Mouse (Mus musculus) ZHBTc4 (cell line): ENCODE measurements around the gene Gm20388.
"Not testable (repeated sequence)": the region's sequence is repeated elsewhere in the genome, so short reads cannot be mapped to it uniquely, and the experiment has no call there.

Experiments
- DNase-seq: peaks from one replicate; pipeline ENCODE4 v3.0.0-alpha.2; 2011; ENCODE audit warnings: low read depth, low spot score

Gm20388 gene

DNA sequence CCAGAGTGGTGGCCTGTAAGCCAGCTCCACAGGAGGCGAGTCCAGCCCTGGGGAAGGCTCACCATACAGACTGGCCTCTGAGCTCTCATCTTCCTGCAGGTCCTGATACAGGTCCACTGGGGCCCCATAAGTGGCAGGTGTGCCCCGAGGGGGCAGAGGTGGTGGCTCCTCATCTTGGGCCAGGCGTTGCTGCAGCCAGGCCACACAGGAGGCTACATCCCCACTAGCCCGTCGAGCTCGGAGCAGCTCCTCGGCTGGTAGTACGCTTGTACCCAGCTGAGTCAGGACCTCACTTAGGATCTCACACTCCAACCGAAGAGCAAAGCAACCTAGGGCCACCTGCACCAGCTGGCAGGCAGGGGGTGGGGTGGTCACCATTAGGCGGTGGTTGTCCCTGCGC lies 3323.1 kb downstream of the Gm20388 start:
- no peak for DNase-seq

DNA sequence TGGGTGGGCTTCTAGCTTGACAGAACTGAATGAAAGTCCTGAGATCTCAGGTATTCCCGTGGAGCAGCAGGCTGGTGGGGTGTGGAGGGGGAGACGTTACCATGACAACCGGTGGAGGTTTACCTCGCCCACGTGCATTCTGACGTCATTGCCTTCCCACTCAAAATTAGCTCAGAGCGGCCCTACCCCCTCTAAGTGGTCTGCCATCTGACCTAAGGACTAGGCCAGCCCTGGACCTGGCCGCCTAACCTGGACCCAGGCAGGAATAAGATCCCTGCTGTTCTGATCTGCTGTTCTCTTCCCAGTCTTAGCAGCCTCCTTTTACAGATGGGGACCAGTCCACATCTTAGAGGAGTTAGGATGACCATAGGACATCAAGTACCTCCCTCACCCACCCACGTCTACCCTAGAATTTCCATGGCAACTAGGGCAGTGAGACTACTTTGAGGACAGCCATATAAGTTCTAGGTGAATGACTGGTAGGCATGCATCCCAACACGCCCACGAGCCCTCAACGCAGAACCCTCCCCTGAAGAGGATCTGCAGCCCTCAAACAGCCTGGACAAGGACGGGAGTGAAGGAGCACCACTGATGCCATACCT lies 3324.4 kb downstream of the Gm20388 start:
- DNase-seq: peak; percentile 40

DNA sequence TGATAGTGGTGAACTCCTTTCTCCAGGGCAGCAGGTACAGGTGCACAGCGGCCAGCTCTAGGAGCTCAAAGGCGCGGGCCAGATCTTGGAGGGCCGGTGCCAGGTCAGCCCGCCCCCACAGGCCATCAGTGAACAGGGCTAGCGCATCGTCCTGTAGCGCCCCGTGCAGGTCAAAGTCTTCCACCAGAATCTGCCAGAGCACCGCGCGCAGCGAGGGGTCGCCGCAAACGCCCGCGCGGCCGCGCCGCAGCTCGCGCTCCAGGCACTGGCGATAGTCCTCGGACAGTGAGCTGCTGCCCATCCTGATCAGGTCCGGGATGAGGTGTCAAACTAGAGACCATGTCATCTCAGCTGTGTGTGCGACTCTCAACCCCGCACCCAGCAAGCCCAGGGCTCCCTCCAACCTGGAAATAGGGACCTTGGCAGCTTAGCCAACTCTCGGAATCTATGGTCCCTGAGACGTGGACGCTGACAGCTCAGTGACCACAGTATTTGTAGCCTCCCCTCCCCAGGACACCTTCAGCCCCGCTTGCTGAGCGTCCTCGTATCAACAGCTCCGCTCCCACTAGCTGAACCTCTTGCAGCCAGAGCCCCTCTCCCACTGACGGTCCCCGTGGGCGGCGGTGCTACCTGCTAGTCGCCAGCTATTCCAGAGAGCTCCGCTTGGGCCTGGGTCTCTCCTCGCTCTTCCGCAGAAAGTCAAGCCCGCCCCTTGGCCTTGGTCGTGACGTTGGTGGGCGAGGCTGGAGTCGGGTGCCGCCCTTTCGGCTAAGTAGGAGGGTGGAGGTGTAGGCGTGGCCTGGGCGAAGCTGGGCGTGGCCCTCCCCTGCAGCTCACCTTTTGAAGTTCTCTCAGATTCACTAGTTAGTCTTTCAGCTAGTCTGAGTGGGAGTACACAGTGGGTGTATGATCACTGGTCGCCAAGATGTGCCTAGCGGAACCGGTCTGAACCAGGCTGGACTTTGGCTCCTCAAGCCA lies 3325.2 kb downstream of the Gm20388 start, which contains the start of gene Spata2l:
Gene Spata2l, minus strand, starts transcription at position 714 of the 978 bp plus-strand sequence.
- DNase-seq: peak; percentile 98

DNA sequence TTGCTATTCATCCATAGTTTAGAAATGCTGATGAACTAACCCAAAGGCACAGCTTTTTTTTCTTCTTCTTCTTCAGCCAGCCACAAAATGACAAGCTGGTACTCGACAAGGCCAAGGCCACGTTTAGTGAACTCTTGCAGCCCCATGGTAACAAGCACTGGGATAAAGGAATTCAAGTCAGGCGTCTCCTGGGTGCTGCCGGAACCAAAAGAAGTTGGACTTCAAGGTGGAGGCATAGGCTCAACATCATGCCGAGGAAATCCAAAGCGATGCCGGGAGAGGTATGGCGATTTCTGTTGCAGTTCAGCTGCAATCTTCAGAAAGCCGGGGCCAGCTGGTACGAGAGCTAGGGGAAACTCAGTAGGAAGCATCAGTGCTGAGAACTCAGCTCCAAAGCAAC lies 3328.8 kb downstream of the Gm20388 start:
- DNase-seq: no peak

DNA sequence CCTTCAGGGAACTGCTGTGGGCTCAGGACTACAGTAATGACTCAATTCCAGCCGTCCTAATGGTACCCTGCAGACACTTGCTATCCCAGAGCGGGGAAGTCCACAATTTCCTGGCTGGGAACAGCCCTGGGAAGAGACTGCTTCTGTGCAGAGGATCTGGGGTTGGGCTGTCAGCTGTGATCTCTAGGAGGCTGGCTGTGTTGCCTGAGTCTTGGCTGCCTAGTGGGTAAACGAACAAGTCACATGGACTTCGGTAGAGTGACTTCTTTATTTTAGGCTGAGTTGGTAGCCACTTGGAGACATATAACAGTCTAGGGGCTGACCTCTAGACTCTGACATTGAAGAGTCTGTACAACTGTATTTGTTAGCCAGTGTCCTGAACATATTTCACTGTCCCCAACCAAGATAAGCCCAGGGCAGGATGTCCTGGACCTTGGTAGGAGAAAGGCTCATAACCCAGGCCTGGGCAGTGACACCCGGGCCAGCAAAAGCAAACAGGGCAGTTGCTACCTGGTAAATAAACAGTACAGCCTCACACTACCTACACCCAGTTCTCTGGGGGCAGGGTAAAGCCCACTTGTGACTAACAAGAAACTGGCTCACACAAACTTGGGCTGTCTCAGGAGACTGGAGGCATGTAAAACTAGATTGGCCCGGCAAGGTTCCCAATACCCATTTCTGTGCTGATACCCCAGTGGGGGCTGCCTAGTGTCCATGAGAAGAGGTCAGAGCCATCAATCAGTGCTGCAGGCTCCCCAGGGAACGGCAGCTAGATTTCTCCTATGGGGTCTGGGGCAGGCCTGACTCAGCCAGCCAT lies 3331.7 kb downstream of the Gm20388 start:
- no peak for DNase-seq

DNA sequence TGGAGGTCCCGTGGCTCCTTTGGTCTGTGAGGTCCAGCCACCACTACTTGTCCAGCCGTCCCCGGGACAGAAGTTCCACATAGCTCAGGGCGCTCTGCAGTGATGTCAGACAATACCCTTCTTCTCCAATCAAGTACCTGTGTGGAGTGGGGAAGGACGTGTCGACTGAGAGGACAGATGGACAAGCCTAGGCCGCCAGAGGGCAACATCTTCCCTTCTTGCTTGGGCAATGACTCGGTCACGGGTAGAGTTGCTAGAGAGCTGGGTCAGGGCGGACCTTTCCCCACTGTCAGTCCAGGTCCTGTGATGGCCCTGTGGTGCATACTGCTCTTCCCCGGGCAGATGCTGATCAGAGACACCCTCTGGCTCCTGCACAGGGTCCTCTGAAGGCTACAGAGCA lies 3332.4 kb downstream of the Gm20388 start:
- no peak for DNase-seq

DNA sequence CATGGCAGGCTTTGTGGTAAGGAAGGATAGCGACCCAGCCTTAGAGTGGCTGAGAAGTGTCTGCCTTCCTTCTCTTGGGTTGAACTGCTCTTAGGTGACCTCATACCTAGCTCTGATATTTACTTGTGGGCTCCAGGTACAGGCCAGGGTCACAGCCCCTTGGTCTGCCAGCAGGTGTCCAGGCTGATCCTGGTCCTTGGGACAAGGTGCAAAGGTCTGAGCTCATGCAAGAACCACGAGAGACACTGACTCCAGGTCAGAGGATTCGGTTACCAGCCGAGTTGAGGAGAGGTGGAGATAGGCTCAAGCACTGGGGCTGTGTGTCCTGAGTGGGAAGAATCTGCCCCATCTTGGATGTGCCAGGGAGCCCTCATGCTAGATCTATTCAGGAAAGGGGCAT lies 3333.7 kb downstream of the Gm20388 start:
- DNase-seq: no peak

DNA sequence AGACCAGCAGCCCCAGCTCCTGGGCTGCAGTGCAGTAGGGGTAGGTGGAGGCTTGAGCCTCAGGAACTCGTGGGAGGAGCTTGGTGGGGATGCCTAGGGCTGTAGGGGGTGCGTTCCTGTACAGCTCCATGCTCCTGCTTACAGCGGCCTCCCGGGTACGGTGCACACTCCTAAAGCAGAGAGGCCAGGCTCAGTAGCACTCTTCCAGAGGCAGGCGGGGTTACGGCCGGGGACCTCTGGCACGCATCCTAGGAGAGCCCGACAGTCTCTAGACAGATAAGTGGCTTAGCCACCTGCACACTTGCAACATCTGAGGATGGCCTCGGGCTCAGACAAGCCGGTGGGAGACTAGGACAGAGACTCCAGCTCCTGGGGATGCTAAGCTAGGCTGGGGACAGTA lies 3334.9 kb downstream of the Gm20388 start:
- no peak for DNase-seq

DNA sequence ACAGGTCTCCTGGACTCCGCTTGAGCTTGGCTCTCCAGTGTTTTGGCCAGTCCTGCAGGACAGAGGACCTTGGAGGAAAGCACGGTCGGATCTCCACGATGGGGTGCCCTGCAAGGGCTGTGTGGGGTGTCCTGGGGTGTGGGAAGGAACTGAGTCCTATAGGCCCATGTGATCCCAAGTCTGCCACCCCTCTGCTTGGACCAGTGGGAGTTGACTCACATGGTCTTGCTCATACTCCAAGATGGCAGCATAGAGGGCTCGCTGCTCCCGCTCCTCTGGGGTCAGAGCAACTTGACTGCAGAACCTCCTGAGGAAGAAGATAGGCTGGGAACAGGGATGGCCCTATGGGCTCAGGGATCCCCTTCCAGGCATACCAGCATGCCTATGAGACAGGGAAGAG lies 3337.1 kb downstream of the Gm20388 start:
- DNase-seq: no peak

DNA sequence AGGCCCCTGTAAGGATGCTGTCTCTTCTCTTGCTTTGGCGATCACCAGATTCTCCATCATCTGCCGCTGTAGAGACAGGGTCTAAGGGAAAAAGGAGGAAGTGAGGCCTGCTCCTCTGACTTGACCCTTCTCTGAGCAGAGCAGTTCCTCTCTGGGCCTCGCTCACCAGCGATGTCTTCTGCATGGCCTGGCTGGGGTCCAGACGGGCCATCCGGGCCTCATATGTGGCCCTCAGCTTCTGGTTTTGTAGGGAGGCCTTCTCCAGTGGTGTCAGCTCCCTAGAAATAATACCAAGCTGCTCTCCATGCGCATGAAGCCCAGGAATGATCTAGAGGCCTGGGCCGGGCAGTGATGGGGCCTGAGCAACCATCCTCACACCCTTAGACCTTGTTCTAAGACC lies 3338.0 kb downstream of the Gm20388 start:
- no peak for DNase-seq

DNA sequence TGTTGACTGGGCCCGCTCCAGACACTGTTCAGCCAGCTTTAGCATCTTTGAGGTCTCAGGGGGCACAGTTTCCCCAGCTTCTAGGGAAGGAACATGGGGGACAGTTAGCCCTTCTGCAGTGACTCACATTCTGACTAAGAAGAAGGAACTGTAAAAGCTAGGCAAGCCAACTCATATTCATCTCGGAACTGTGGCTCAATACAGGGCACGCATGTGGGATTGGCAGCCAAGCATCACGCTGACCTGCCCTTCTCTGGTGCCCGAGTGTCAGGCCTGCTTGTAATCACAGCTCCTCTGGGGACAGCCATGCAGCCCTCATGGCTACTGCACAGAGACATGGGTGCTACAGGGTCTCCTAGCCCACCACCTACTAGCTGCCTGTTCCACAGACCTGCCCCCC lies 3340.3 kb downstream of the Gm20388 start:
- DNase-seq: no peak

DNA sequence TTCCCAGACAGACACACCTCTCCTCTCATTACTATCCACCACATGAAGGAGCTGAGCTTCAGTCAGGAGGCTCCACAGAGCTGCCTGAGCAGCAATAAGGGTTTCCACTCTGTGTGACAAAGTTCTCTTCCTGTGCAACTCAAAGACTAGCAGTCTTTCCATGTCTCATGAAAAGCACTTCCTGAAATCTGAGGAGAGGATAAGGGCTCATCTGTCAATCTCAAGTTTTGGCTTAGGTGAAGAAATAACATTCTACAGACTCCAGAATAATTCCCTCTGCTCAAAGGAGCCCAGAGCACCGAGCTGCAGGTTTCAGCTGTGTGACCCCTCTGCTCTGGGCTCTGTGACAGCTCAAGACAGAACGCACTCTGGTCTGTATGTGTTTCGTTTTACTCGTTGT lies 3342.3 kb downstream of the Gm20388 start:
- DNase-seq: no peak

DNA sequence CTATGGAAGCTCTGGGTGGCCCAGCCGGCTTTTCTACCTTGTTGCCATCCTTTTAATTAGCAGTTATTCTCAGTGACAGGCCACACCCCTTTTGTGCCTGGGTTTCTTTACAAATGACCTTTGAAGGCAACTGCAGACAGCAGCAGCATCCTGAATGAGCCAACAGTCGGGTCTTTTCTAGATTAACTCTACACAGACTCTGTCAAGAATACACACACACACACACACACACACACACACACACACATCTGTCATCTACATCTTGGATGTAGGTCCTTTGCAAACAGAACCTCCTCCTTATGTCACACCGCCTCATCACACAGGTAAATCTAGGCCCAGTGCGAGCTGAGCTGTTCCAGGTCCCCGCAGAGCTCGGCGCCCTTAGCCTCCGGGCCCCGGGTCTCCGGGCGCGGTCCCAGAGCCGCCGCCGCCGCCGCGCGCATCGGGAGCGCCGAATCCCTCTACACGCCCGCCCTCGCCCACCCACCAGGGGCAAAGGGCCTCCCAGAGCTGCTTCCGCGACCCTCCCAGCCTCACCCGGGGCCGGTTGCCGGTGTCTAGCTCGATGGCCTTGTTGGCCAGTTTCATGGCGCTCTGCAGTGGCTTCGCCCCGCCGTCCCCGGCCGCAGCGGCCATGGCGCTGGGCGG lies 3342.9 kb downstream of the Gm20388 start:
- no peak for DNase-seq

DNA sequence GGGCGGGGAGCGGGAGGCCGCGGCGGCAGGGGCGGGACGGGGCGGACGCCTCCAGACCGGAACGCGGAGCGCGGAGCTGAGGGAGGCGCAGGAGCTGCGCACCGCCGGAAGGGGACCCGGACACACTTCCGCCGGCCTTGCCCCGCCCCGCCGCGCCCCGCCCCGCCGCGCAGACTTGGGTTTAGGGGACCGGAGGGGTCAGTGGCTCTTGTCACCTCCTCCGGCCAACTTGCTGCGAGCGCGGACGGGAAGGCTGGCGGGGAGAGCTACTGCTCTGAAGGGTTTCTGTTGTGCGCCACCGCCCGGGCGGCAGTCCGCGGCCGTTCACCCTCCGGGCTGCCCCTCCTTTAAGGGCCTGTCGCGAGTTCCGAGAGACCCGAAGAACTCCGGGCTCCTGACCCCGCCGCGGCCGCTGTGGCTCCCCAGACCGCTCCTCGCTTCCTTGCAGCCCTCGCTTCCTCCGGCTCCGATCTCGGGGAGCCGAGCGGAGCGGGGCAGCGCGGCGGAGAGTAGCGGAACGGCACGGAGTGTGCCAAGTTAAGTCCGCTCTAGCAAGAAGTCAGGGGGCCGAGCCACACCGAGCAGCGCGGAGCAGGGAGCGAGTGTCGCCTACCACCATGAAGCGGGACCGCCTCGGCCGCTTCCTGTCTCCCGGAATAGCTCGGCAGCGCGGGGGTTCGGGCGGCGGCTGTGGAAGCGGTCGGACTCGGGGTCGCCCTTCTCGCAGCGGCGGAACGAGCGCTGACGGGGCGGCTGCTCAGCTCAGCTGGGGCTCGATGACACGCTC lies 3343.7 kb downstream of the Gm20388 start, which contains the start of the genes Zfp276 and Vps9d1:
Gene Zfp276, plus strand, starts transcription at position 97 of the 787 bp plus-strand sequence.
Gene Vps9d1, minus strand, starts transcription at position 250 of the 787 bp plus-strand sequence.
- DNase-seq: peak; percentile 90

DNA sequence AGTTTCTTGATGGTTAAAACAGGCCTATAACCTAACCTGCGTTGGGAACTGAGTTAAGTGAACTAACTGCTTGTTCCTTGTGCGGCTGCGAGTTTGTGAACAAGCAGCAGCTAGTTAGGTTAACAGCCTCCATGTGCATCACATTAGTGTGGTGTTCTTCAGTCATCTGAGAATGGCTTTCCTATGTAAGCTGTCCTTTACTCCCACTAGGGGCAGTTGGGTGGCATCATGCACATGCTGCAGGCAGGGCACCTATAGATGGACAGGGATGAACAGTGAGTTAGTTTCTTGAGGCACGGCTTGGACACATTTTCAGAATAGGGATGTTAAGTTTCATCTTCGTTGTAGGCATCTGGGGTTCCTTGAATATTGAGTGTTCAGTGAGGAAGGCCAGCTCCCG lies 3344.5 kb downstream of the Gm20388 start:
- DNase-seq: no peak

DNA sequence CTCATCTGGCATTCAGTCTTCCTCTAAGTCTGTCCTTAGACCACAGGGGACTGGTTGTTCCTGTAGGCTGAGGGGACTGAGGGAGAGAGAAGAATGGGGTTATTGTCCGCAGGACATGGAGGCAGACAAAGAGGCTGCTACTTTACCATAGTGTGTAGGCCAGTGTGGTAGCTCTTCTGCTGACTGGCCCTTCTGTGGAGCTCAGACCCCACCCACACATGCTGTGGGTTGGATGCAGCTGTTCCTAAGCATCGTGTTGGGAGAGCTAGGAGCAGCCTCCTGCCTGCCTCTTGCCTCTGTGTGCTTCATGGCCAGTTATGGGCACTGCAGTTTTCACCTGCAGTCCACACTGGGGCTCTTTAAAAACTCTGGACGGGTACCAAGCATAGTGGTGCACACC lies 3346.5 kb downstream of the Gm20388 start:
- DNase-seq: no peak

DNA sequence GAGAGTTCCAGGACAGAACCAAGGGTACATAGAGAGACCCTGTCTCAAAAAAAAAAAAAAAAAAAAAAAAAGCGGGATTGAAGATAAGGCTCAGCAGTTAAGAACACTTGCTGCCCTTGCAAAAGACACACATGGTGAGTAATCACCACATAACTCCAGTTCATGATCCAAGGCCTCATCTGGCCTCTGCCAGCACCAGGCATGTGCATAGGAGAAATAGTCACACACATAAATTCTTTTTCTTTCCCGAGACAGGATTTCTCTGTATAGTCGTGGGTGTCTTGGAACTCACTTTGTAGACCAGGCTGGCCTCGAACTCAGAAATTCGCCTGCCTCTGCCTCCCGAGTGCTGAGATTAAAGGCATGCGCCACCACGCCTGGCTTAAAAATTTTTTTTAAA lies 3347.0 kb downstream of the Gm20388 start:
- DNase-seq: not testable (repeated sequence)

DNA sequence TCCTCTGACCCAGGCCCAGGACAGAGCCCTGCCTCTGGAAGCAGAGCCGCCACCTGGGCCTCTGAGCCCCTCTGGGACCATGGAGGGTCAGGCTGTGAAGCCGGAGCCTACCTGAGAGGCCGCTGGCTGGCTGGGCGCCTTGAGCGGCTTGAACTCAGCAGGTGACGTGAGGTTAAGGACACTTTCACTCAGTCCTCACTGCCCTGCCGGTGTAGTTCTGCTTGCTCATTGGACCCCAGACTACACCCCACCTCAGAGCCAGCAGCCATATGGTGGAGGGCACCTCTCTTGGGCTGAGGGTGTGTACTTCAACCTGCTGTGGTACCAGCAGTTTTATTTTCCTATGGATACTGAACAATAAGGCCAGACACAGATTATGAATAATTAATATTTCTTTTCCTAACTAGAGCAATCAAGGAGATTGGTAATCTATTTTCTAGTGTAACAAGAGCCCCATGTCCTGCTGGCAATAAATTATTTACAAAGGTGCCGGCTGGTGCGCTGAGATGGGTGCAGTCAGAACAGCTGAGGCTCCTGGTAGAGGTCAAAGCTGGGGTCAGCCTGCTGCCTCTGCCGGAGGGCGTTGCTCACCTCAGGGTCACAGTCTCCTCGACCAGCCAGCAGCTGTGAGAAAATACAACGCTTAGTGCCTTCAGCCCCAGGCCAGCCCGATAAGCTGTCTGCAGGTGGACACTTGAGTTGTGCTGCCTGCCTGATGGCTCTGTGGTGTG lies 3357.4 kb downstream of the Gm20388 start:
- DNase-seq: peak; percentile 50

DNA sequence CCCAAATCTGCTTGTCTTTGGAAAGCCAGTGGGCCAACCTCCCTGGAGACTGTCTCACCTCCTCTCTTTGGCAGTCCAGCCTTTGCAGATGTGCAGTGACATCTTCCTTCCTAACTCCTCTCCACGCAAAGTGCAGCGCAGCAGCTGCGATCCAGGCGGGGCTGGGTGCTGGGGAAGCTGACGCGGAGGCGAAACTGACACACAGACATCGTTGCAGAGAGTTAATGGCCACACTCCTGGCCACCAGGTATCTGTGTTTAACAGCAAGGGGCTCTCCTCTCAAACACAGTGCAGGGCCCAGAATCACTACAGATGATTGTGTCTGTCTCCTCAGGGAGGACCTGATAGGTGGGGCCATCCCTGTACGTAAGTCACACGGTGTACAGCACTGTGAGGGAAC lies 3360.5 kb downstream of the Gm20388 start:
- DNase-seq: no peak

DNA sequence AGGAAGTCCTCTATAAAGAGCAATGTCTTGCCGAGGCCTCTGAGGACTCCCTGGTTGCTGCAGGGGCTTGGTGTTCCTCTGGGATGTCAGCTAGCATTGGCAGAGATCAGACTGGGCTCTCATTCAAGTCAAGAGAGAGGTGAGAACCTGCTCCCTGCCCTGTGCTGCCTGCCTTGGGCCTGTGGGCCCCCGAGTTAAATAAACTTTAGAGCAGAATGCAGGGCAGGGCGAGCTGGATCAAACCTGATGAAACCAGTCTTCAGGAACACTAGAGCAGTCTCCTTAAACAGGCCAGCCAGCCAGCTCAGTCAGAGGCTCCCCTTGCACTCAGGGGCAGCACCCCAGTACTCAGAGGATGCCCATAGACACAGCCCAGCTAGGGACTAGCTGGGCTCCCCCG lies 3361.3 kb downstream of the Gm20388 start:
- peak; percentile 62 for DNase-seq
